Mouse (Mus musculus) embryonic facial prominence, embryonic 15.5 days (tissue): ENCODE measurements around the gene Iqsec1. TPM values are rescaled to one million over a fixed set of nuclear protein-coding genes. Genes with fewer than 3 reads are reported as not detected.
A peak's percentile ranks its signal among the peaks of the same experiment; 100 is the strongest.

Experiments
- ATAC-seq: fragments of 200-750 bp; cut with Nextera tagmentation; 2 replicates; pipeline ENCODE4 v1.8.0; 2017; ENCODE audit warnings: low read depth, moderate TSS enrichment; ENCODE audit not compliant: insufficient number of reproducible peaks, low FRiP score, low TSS enrichment
- H3K27ac ChIP-seq: fragments of 300-500 bp; sonication (generic); replicated peaks from 2 replicates; pipeline ENCODE4 v1.5.1; 2015; ENCODE audit warnings: mild to moderate bottlenecking, inconsistent platforms
- H3K27me3 ChIP-seq: fragments of 300-500 bp; sonication (generic); 2 replicates; pipeline ENCODE4 v1.6.1; 2015; ENCODE audit warnings: inconsistent platforms
- H3K36me3 ChIP-seq: fragments of 300-500 bp; sonication (generic); 2 replicates; pipeline ENCODE4 v1.6.1; 2015; ENCODE audit warnings: mild to moderate bottlenecking, inconsistent platforms
- H3K4me1 ChIP-seq: fragments of 300-500 bp; sonication (generic); 2 replicates; pipeline ENCODE4 v1.6.1; 2015; ENCODE audit warnings: inconsistent platforms
- H3K4me2 ChIP-seq: fragments of 300-500 bp; sonication (generic); replicated peaks from 2 replicates; pipeline ENCODE4 v1.6.1; 2015; ENCODE audit warnings: mild to moderate bottlenecking, inconsistent platforms
- H3K4me3 ChIP-seq: fragments of 300-500 bp; sonication (generic); replicated peaks from 2 replicates; pipeline ENCODE4 v1.5.1; 2015; ENCODE audit warnings: mild to moderate bottlenecking, inconsistent platforms
- H3K9ac ChIP-seq: fragments of 300-500 bp; sonication (generic); 2 replicates; pipeline ENCODE4 v1.6.1; 2015; ENCODE audit warnings: inconsistent platforms
- H3K9me3 ChIP-seq: fragments of 300-500 bp; sonication (generic); replicated peaks from 2 replicates; pipeline ENCODE4 v1.6.1; 2016; ENCODE audit warnings: inconsistent platforms
- WGBS: fragments of 180-500 bp; shearing (Covaris S2); methylation state at CpG from one replicate; pipeline ENCODE4 v1.1.7; 2015; 5-methylcytosine and 5-hydroxymethylcytosine counted together
- polyA plus RNA-seq: library from polyadenylated mRNA; unstranded; fragments of >200 nt; fragmentation: Nextera tagmentation; extraction: Ambion mirVana; gene quantifications from 2 replicates; pipeline ENCODE4 v1.2.1, GENCODE M21; 2015

The Iqsec1 gene
- polyA plus RNA-seq: 11.4 and 15.0 TPM in 2 replicates

DNA sequence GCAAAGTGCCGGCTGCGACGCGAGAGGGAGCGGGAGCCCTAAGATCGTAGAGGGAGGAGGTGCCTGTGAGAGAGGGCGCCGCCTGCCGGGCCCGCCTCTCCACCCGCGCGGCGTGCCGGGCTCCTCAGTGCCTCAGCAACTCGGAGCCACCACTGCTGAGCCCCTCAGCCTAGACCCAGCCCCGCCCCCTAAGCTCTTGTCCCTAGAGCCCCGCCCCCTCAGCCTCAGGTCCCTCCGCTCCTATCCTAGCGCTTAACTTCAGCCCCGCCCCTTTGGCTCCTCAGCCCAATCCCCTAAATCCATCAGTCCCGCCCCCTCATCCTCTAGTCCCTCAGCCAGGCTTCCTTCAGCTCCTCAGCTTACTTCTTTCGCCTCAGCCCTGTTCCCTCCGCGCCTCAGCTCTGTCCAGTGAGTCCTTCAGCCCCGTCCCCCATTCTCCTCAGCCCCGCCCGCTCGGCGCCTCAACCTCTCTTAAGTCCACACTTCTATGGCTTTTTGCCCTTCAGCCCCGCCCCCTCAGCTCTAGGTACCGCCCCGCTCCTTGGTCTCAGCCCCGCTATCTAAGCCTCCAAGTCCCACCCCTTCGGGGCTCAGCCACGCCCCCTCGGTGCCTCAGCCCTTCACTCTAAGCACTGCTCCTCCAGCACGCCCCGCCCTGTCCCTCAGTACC is at the start of gene Iqsec1:
Gene Iqsec1 (minus strand): TSS at position 38 of the 670 bp plus-strand sequence.
- WGBS: 1% methylated on average over 34 of the region's 39 CpGs
- Histone ChIP-seq H3K9ac (peak within 1 kb of the TSS; percentile 39), H3K36me3 (no peaks in the 10 kb centered on the region), H3K9me3 (peaks cover 10% of the 10 kb centered on the region; the same call in 1 of the 2 replicates), H3K4me3 (peak within 1 kb of the TSS; percentile 59), H3K27me3 (peaks cover 4% of the 10 kb centered on the region; the same call in 1 of the 2 replicates), H3K27ac (no peak within 1 kb of the TSS; the same call in 1 of the 2 replicates), H3K4me1 (peaks cover 13% of the 10 kb centered on the region), H3K4me2 (peak within 1 kb of the TSS; percentile 100)
- ATAC-seq: peak; percentile 92

DNA sequence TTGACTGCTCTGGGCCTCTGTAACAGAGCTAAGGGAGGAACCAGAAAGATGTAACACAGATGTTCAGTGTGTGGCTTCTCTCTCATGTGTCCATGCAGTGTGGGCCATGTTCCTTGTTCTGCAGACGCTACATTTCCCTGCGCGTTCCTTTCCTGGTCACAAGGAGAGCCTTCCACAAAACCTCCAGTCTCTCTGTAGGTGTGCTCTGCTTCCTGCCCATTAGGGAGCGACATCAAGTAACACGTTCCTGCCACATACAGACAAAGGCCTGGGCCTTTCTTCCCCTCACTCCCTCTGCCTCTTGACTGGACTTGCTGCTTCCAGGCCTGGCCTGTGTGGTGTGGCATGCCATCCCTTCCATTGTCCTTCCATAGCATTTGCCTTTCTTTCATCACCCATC is 39.8 kb upstream of the Iqsec1 start:
- Histone ChIP-seq H3K4me3 (no peak overlapping the region), H3K4me1 (no peaks in the 10 kb centered on the region), H3K36me3 (no peaks in the 10 kb centered on the region), H3K4me2 (no peak overlapping the region), H3K9me3 (no peaks in the 10 kb centered on the region), H3K9ac (no peak overlapping the region), H3K27me3 (no peaks in the 10 kb centered on the region), H3K27ac (no peak overlapping the region)
- ATAC-seq: no peak
- 76% methylated on average over 5 of the region's 5 CpGs for WGBS

DNA sequence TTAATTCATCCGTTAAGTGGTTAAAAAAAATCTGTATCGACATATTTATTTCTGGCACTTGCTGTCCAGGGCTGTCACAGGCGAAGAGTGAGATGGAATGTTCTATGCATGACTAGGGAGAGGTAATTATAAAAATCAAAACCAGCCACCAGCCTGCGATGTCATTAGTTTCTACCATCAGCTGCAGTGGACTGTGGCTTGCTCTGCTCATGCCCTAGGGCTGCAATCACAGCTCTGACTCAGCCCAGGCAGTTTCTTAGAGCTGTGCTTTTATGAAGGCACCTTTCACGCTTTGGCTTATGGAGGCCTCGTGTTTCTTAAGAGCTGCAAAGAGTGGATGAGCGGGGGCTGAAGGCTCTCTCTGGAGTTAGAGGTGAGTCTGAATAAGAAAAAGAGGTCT is 32.3 kb upstream of the Iqsec1 start:
- Histone ChIP-seq H3K27ac (no peak overlapping the region), H3K9me3 (no peaks in the 10 kb centered on the region), H3K9ac (no peak overlapping the region), H3K27me3 (no peaks in the 10 kb centered on the region), H3K4me3 (no peak overlapping the region), H3K36me3 (no peaks in the 10 kb centered on the region), H3K4me1 (peaks cover 7% of the 10 kb centered on the region), H3K4me2 (no peak overlapping the region)
- ATAC-seq: no peak
- 26% methylated on average over 7 of the region's 7 CpGs for WGBS

DNA sequence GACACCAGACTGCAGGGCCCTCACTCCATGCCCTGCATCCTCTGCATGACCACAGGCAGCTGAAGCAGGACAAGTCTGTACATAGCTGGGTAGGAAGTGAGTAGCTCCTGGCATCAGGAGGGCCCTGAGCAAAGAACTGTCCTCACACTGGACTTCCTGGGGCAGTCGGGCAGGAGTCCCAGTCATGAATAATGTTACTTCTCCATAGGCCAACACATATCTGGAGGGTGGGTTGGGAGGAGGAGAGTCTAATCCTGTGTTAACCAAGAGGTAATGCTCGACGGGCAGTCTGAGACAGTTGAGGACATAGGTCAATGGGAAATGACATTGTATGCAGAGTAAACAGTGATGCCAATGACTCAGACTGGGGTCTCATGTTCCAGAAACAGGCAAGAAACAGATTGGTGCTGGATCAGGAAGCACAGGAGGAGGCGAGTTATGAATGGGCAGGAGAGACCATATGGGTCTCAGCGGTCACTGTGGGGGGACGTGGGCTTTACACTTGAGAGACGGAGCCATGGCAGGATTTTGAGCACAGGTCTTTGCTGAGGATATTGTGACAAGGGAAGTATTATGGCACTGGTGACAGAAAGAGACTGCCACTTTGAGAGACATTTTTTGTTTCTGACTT is 28.2 kb upstream of the Iqsec1 start:
- H3K4me2 ChIP-seq: no peak overlapping the region
- no peak overlapping the region for H3K9ac ChIP-seq
- 81% methylated on average over 7 of the region's 7 CpGs for WGBS
- H3K36me3 ChIP-seq: no peaks in the 10 kb centered on the region
- peaks cover 7% of the 10 kb centered on the region for H3K4me1 ChIP-seq
- H3K4me3 ChIP-seq: no peak overlapping the region
- no peak overlapping the region for H3K27ac ChIP-seq
- ATAC-seq: no peak
- no peaks in the 10 kb centered on the region for H3K27me3 ChIP-seq
- no peaks in the 10 kb centered on the region for H3K9me3 ChIP-seq

DNA sequence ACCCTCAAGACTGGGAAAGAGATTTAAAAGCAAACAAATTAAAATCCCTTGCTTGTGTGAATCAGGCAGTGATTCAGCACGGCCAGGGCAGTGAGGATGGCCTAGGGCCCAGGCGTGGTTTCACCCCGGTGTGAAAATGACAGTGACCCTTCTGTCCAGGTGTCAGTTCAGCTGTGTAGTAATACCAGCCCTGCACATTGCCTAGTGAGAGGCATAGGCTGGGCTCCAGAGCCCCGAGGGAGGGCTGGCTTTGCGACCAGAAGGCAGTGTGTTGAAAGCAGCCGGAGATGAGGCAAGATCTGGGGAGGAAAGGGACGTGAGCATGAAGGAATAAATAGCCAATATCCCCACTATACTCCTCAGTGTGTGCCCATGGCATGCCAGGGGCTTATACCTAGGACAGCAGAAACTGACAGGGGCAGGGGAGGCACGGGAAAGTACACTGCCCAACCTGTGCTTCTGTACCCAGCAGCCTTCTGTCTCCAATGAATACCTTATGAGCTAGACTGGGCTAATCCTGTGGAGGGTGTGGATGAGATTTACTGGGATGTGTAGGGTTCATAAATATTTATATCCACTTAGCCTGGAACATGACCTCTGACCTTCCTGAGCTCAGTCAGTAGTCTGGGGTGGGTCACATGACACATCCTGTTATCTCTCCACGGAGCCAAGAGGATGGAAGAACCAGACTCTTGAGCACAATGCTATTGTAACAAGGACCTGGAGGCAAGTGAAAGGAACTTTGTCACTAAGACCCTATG is 25.9 kb upstream of the Iqsec1 start:
- Histone ChIP-seq H3K4me1 (no peaks in the 10 kb centered on the region), H3K9ac (no peak overlapping the region), H3K27ac (no peak overlapping the region), H3K36me3 (no peaks in the 10 kb centered on the region), H3K4me2 (no peak overlapping the region), H3K27me3 (no peaks in the 10 kb centered on the region), H3K4me3 (no peak overlapping the region), H3K9me3 (no peaks in the 10 kb centered on the region)
- no peak for ATAC-seq
- WGBS: 51% methylated on average over 9 of the region's 9 CpGs

DNA sequence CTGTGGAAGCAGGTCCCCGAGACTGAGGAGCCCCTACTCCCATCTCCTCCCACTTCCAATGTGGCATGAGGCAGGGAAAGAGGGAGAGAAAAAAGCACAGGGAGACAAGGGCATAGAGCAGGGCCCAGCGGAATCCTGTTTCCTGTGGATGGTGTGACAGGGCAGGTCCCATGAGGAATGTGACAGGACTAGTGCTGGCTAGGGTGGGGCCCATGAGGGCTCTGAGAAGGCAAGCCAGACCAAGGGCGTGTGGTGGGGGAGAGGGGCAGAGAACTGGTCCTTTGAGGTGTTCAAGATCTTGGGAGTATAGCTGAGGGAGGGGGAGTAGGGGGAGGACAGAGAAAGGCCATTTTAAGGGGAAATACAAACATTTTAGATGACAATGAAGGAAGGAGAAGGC is 24.0 kb upstream of the Iqsec1 start:
- no peak overlapping the region for H3K4me2 ChIP-seq
- H3K4me3 ChIP-seq: no peak overlapping the region
- no peaks in the 10 kb centered on the region for H3K4me1 ChIP-seq
- H3K27ac ChIP-seq: 0 out of 2 replicates have a peak overlapping the region, but pooled peaks have one; percentile 39
- no peaks in the 10 kb centered on the region for H3K27me3 ChIP-seq
- H3K9me3 ChIP-seq: no peaks in the 10 kb centered on the region
- ATAC-seq: 0 out of 2 replicates have a peak, but pooled peaks have one; percentile 39
- H3K36me3 ChIP-seq: no peaks in the 10 kb centered on the region
- WGBS: 59% methylated on average over 3 of the region's 3 CpGs
- no peak overlapping the region for H3K9ac ChIP-seq

DNA sequence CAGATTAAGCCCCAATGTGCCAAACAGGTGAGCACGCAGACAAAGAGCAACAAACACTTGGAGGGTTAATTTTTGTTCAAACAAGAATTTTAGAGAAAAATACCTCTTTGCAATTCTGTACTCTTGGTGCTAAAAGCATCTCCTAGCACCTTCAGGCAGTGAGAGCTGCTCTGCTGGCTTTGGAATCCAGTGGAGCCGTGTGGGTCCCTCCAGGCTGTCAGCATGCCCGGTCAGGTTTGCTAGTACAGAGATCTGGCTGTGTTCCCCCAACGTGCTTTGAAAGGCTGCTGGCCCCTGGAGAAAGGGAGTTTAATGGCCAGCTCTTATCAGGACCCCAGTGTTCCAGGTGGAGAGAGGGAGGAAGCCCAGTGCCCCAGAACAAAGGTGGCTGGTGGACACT is 23.1 kb upstream of the Iqsec1 start:
- Histone ChIP-seq H3K4me2 (no peak overlapping the region), H3K36me3 (no peaks in the 10 kb centered on the region), H3K27me3 (no peaks in the 10 kb centered on the region), H3K4me1 (no peaks in the 10 kb centered on the region), H3K9ac (no peak overlapping the region), H3K9me3 (no peaks in the 10 kb centered on the region), H3K4me3 (no peak overlapping the region), H3K27ac (no peak overlapping the region; the same call in 1 of the 2 replicates)
- WGBS: 50% methylated on average over 4 of the region's 4 CpGs
- no peak for ATAC-seq

DNA sequence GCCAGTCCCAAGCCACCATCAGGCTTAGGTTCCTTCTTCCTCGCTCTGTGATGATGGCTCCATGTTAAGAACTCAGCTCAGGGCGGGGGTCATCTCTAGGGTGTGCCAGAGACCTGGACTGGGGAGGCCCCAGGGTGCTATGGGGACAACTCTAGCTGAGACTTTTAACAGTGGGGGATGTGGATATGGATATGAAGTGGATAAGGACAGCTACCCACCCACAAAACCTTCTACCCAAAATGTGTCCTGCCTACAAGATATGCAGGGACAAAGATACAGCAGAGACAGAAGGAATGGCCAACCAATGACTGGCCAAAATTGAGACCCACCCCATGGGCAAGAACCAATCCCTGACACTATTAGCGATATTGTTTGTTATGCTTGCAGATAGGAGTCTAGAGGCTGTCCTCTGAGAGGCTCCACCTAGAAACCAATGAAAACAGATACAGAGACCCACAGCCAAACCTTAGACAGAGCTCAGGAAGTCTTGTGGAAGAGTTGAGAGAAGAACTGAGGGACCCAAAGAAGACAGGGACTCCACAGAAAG is 19.9 kb upstream of the Iqsec1 start:
- H3K4me2 ChIP-seq: no peak overlapping the region
- no peaks in the 10 kb centered on the region for H3K36me3 ChIP-seq
- no peaks in the 10 kb centered on the region for H3K9me3 ChIP-seq
- no peaks in the 10 kb centered on the region for H3K27me3 ChIP-seq
- no peak overlapping the region for H3K27ac ChIP-seq
- no peaks in the 10 kb centered on the region for H3K4me1 ChIP-seq
- 79% methylated on average over 3 of the region's 3 CpGs for WGBS
- ATAC-seq: no peak
- H3K4me3 ChIP-seq: no peak overlapping the region
- no peak overlapping the region for H3K9ac ChIP-seq

DNA sequence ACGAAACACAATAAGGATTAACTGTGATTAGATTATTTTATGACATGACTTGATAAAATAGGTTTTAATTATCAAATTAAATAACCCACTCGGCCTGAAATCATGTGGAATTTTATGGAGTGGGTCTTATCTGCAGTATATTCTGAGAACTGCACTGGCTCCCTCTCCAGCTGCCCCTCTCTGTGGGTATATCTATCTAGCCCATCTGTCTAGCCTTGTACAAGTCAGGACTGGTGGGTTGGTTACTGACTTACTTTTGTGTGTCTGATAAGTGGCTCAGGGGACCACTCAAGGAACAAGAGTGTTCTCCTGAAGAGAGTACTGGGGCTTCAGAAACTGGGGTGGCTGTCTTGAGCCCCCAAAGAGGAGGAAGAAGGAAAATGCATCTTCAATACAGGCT is 18.7 kb upstream of the Iqsec1 start:
- ATAC-seq: no peak
- H3K27ac ChIP-seq: no peak overlapping the region
- H3K9ac ChIP-seq: no peak overlapping the region
- 60% methylated on average over 2 of the region's 2 CpGs for WGBS
- H3K4me3 ChIP-seq: no peak overlapping the region
- H3K36me3 ChIP-seq: no peaks in the 10 kb centered on the region
- no peaks in the 10 kb centered on the region for H3K9me3 ChIP-seq
- H3K27me3 ChIP-seq: no peaks in the 10 kb centered on the region
- no peaks in the 10 kb centered on the region for H3K4me1 ChIP-seq
- no peak overlapping the region for H3K4me2 ChIP-seq

DNA sequence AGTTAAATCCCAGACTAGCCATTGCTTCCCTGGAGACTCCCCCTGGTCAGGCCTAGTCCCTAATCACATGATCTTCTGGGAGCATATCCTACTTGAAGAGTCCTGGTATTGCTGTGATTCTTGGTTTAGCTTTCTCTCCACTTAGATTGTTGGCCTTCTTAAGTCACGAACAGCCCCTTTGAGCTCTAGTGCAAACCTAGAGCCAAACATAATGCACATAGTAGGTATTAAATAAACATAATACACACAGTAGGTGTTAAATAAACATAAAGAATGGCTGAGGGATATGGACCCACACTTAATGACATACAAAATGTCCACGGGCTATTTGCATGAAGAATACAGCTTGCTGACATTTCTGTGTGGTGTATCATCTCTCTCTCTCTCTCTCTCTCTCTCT is 15.7 kb upstream of the Iqsec1 start:
- H3K4me3 ChIP-seq: no peak overlapping the region
- 75% methylated on average over 2 of the region's 2 CpGs for WGBS
- H3K4me1 ChIP-seq: peaks cover 9% of the 10 kb centered on the region
- no peak overlapping the region for H3K9ac ChIP-seq
- no peaks in the 10 kb centered on the region; the same call in 1 of the 2 replicates for H3K27me3 ChIP-seq
- ATAC-seq: no peak
- no peaks in the 10 kb centered on the region for H3K9me3 ChIP-seq
- no peaks in the 10 kb centered on the region for H3K36me3 ChIP-seq
- no peak overlapping the region for H3K27ac ChIP-seq
- no peak overlapping the region for H3K4me2 ChIP-seq

DNA sequence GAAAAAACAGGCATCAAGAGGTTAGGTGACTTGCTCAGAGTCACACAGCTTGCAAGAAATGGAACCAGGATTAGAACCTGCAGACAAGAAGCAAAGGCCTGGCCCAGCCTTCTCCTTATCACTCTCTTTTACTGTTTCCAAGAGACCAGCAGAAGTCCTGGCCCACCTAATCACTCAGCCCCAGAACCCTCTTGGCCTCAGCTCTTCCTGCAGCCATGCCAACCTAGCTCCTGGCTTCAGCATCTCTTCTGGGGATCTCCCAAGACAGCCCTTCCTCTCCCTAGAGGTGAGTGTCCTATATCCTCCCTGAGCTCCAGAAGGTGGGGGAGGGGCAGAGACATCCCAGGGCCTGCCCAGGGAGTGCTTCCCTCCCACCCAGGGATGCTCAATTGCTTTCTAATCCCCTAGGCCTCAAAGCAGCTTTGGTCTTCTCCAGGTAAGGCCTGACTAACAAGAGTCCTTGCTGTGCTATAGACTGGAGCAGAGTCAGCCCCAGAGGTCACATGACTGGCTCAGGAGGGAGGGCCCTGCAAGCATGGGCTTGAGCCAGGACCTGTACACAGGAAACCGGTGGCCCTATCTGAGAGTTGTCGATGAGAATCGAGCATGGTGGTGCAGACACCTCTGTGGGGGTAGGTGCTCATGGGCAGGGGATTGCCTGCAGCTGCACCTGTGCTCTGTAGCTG is 15.0 kb upstream of the Iqsec1 start:
- 16% methylated on average over 3 of the region's 3 CpGs for WGBS
- no peak for ATAC-seq
- Histone ChIP-seq H3K27ac (no peak overlapping the region), H3K9me3 (no peaks in the 10 kb centered on the region), H3K4me2 (no peak overlapping the region), H3K9ac (no peak overlapping the region), H3K4me3 (no peak overlapping the region), H3K27me3 (no peaks in the 10 kb centered on the region; the same call in 1 of the 2 replicates), H3K4me1 (peaks cover 9% of the 10 kb centered on the region), H3K36me3 (no peaks in the 10 kb centered on the region)
